Mouse (Mus musculus): ENCODE data around the gene Racgap1.

Racgap1 gene

DNA sequence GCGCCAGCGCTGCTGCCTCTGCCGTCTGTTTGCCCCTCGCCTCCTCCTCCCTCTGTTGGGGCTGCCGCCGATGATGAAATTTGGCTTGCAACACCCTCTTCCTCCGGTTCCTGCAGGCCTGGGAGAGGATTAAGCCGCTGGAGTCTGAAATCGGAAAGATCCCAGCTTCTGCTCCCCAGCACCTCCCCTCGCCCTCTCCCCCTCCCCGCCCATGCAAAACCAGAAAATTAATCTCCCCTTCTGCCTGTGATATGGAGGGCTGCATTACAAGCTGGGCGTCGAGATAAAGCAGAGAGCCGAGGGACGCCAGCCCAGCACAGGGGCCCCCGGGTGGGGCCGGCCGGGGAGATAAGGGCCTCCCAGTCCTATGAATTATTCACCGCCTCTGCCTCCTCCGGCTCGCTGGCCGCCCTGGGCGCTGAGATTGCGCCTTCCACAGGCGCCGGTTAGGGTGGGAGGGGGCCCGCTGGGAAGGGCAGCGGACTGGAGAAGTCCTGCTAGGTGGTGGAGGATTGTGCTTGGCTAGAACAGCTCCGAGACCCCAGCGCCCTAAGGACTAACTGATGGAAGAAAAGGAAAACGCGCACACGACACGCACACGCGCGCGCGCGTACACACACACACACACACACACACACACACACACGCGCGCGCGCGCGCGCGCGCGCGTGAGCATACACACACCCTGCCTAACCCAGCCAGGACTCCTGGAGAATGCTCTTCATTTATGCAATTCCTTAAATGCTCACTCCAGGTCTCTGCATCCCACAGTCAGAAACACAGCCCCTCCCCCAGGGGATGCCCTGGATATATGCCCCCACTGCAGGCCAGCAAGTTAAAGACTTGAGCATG lies 13.4 kb upstream of the Racgap1 start:
- DNase-seq (ENCODE audit: low spot score): peak; percentile 59

DNA sequence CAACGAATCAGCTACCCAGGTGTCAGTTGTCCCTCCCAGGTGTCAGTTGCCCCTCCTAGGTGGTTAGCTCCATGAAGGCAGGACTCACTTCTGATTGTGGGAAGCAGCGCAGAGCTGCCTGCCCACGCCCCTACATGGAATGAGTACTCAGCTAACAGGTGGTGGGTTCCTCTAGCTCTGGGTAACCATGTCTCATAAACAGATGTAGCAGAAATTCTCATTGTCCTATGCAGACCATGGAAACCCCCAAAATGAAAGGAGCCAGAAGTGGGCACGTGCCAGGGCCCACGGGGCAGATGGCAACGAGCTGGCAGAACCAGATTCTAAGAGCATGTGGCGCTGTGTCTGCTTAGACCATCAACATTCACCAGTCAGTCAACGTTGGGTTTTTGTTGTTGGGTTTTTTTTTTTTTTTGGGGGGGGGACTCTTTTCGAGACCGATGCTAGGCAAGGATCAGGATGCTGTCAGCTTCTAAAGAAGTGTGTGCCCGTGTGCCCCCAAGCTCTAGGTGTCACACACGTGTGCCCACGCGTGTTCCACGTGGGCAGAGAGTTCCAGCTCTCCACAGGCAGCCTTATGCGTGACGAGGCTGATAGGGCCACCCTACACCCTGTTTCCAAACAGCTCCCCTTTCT lies 12.6 kb upstream of the Racgap1 start:
- DNase-seq (ENCODE audit: low spot score): no peak

DNA sequence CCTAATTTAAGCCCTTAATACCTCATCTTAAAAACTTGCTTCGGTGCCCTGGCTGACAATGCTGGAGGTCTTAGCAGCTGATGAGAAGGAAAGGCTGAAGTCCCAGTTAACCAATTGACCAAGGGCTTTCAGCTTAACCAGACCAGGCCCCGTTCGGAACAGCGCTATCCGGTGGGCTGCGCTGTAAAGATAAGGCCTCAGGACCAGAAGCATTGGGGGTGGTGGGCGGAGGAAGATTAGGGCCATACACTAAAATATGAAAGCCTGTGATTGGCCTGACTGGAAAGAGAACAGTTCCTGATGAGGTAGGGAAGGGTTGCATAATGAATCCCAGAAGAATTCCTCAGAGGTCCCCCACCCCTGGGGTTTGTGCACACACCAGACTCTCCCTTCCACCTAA lies 10.9 kb upstream of the Racgap1 start:
- DNase-seq (ENCODE audit: low spot score): no peak

DNA sequence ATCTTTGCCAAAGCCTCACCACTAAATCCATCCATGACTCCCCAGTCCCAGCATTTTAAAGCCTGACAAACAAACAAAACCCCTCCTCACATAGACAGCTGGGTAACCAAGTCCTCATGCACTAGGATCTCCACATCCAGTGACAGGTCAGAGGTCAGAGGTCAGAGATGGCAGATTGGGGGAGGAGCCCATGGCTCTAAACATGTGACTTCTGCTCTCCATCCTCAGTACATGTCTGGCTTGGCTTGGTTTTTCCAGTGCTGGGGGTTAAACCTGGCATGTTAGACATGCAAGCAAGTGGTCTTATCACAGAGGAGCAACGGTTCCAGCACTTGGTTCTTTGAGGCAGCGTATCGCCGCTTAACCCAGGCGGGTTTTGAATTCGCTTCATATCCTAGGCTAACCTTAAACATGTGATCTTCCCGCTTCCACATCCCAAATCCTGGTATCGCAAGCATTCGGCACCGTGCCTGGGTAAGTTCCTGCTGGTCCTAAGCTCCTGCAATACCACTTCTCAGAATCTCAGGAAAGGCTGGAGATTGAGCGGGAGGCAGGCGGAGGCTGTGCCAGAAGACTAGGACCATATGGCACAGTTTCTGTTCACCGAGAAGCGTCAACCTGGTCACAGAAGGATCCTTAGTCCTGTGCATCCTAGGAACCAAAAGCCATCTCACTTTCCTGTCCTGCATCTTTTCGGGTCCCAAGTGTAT lies 9.8 kb upstream of the Racgap1 start:
- DNase-seq (ENCODE audit: low spot score): no peak

DNA sequence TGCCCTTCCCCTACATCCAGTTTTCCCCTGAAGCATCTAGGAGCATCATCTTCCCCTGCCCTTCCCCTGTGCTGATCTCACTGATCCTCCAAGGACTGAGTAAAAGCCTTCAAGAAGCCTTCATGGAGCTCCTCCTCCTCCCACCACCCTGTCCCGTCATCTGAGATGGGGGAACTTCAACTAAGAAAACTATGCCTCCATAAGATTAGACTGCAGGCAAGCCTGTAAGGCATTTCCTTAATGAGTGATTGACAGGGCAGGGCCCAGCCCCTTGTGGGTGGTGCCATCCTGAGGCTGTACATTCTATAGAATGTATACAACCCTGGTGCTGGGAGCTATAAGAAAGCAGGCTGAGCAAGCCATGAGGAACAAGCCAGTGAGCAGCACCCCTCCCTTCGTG lies 7.0 kb upstream of the Racgap1 start:
- no peak for DNase-seq (ENCODE audit: low spot score)

DNA sequence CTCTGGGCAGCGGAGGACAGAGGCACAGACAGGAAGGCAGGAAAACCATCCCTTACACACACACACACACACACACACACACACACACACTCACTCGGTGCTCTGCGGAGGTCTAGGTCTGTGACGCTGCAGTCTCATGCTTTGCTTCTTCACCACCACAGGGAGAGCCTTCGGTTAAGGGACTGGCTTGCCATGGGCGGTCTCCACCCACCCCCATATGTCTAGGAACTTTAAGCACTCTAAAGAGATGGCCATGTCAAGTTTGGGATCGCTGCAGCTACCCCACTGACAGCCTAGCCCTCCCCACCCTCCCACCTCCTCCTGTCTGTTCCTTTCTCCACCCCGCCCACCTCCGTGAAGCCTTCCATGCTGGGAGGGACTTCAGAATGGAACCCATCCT lies 4.5 kb upstream of the Racgap1 start:
- DNase-seq (ENCODE audit: low spot score): no peak

DNA sequence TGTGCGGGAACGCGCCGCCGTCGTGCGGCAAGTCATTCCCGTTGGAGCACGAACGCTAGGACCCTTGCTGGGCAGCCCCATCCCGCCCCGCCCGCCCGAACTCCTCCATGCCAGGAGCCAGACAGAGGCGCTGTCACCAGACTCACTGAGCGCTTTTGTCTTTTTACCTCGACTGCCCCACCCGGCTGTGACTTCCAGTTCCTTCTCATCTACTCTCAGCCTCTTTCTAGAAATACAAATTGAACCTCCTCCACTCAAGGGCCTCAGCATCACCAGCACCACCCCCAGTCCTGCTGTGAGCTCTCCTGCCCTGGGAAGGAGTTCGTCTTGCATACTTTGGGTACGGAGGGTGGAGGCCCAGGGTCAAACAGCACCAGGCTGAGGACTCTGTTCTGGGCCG lies 2.4 kb upstream of the Racgap1 start:
- DNase-seq (ENCODE audit: low spot score): no peak

DNA sequence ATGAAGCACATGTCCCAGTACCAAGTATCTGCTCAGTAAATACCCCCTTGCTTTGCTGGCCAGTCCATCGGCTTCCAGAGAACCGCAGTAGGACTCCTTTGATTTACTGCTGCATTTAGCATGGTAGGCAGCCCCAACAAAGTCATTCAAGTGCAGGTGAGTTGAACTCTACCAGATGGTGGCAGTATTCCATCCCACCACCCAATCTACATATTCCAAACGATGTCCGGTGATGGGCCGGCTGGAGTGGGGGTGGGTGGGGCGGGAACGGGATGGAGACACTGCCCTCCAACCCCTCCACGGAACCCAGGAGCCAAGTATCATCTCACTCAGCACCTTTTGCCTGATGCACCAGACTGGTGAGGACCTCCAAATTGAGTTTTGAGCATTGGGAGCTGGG lies 1.8 kb upstream of the Racgap1 start:
- no peak for DNase-seq (ENCODE audit: low spot score)

DNA sequence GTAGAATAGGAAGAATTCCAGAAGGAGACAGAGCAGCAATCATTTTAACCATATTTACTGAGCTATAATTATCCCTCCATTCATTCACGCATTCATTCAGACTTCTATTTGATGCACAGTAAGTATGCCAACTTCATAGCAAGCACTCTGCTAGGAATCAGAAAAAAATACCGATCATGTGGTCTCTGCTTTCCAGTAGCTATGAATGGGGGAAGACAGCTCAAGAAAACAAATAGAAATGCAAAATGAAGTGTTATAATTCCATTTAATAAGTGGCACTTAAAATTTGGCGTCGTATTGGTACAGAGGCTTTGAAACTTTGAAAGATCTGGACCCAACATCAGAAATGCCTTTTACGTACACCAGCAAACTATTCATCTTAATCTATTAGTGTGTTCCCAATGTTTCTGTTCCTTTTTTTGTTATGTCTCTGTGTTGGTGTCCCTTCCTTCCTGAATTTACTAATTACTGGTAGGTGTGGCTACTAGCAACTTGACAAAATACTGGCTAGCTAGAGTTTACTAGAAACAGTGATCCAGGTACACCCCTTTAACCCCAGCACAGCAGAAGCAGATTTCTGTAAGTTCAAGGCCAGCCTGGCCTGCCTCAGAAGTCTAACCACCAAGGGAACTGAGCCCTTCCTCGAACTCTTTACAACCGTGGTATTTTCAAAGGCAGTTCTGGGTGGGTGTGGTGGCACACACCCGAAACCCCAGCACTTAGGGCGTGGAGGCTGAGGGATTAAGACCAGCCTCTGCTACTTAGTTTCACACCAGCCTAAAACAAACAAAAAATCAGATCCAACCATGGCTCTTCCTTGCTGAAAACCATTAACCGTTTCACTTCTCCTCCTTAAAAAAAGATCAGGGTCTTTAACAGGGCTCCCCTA lies 772 bp upstream of the Racgap1 start:
- no peak for DNase-seq (ENCODE audit: low spot score)

DNA sequence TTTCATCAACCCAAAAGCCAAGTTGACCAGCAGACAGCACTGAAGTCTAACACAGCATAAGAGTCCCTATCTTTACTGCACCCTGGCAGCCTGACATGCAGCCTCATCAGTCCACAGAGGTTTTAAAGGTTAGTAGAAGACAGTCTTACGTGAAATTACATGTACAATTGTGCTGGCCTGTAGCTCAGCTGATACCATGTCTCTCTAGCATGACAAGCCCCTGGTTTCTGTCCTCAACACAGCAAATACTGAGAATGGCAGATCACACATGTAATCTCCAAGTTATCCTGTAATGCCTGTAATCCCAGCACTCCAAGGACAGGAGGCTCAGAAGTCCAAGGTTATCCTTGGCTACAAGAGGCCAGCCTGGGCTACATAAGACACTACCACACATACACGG lies 1.2 kb downstream of the Racgap1 start:
- DNase-seq (ENCODE audit: low spot score): no peak

DNA sequence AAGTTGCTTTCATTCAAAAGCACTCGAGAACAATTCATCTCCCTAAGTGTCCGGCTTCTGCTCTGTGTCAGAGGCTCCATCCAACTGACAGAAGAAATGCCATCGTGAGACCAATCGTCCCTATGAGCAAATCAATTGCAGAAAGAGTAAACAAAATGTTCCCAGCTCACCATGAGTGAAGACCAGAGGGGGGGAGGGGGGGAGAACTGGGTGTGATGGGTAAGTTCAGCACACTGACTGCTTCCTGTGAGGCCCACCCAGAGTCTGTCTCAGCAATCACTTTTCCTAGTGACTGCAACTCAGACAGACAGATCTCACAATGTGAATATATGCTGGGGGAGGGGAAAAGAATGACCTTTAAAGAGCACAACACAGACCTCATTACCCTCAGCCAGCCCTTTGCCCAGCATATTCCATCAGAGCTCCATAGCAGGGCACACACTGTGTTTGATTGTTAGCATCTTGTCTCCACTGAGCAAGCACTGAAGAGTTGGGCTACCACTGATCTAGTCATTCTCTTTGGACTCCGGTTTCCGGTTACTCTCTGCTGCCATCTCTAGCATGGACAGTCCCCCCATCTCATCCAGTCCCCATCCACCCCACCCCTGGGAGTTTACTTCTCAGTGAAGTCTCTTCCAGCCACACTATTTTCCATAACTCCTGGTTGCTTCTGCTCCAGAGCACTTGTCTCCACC lies 2.2 kb downstream of the Racgap1 start:
- no peak for DNase-seq (ENCODE audit: low spot score)

DNA sequence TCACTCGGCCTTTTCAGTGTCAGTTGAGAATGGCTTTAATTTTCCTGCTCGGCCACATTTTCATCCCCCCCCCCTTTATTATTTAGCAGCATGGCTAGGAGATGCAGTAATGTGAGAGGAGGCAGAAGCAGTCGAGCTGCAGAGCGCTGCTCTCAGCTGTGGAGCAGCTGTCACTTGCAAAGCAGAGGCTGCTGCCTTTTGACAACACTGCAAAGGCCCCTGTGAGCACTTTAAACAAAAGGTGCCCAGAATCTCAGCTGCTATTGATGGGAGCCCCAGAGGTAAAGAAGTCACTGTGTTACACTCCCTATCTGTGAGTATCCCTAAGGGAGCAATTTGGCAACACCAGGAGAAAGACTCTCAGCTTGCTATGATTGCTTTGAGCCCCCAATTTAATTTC lies 3.1 kb downstream of the Racgap1 start:
- no peak for DNase-seq (ENCODE audit: low spot score)

DNA sequence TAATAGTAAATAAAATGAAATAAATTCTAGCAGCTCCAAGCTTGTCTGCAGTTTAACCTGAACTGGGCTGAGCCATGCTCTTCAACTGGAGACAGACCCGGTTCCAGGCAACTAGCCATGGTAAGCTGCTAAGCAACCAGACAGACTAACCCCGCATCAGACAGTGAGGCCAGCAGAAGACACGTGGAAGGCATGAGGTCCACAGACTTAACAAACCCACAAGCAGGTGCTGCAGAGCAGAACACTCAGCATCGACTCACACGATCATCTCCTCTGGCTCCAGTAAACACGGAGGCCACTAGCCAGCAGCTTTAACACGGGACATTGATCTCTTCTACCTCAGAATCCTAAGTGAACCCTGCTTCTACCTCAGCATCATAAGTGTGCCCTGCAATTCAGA lies 6.7 kb downstream of the Racgap1 start:
- DNase-seq (ENCODE audit: low spot score): no peak

DNA sequence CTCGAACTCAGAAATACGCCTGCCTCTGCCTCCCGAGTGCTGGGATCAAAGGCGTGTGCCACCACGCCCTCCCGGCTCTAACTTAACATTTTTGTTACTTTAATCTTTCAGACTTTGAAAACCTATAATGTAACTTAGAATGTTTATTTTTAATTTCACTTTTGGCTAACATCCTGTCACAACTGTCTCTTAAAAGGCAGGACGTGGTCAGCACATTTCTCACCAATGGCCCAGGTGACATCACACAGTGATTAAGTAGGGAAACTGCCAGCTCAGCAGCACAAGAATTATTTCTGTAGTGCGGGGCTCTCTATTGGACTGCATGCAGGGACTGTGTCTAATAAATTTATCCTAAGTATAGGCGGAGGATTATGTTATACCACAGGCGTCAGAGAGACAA lies 7.6 kb downstream of the Racgap1 start:
- no peak for DNase-seq (ENCODE audit: low spot score)

DNA sequence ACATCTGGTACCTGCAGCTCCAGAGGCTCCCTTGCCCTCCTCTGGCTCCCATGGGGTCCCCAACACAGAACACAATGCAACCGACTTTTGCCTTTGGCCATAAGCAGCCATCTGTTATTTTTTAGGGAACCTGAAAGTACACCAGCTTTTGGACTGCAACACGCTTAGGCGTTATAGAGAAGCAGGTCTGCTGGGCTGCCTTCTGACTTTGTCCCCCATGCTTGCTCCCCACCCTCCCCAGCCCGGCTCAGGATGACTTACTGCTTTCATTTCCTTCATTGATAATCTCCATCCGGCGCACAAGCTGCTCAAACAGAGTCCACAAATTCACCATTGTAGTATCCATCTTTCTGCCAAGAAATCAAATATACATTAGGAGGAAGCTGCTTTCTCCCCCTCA lies 8.8 kb downstream of the Racgap1 start:
- DNase-seq (ENCODE audit: low spot score): no peak

DNA sequence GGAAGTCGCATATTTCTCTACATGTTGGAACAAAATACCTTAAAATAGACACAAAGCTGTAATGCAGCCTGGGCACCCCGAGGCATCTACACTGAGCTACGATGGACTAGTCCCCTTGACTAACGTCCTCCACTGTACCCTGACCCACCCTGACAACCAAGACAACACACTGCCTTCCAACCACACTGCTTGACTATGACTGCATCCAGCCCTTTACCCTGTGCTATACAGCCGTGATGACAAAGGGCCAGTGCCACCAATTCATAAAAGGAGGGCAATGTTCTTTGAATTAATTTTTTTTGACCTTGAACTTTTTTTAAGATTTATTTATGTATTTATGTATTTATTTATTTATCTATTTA lies 13.4 kb downstream of the Racgap1 start:
- no peak for DNase-seq (ENCODE audit: low spot score)

DNA sequence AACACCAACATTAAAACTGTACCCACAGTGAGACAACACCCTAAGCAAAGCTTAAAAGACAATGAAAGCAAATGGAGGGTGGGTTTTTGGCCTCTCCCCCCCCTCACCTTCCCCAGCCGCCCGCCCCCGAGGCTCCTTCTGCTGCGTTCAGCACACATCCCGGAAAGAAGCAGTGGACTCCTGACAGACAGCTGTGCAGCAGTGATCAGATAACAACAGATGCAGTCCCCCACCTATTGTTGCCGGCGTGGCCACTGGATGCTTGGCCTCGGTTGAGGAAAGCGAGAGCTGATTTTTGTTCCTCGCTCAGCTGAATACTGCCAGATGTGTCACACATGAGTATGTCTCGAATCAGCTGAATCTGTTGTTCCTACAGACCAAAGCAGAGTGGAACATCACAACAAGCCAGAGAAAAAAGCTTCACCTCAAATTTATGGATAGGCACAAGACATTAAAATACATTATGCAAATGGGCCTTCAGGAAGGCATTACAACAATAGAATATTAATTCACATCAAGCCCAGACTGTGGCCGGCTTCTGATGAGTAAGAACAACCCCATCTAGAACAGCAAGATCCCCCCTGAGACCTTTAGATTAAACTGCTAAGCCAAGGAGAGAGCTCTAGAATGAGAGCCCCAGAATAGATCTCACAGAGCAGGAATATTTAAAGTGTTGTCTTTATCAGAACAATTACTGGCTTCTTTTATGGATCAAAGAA lies 13.9 kb downstream of the Racgap1 start:
- DNase-seq (ENCODE audit: low spot score): no peak

DNA sequence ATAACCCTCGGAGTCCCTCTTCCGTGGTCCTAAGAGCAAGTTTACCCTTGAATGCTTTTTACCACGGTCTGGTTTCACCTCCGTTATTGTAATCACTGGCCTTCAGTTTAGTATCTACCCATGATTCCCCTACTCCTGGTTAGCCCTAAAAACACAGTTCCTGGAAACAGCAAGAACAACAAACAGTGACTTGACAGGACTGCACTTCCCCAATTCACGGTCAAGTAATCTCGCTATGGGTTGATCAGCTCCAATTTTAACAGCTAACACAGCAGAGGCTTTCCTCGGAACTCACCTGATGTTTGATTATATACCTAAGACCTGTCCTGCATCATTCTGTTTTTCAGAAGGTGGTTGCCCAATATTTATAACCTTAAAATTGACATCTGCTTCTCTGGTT lies 16.8 kb downstream of the Racgap1 start:
- DNase-seq (ENCODE audit: low spot score): no peak

DNA sequence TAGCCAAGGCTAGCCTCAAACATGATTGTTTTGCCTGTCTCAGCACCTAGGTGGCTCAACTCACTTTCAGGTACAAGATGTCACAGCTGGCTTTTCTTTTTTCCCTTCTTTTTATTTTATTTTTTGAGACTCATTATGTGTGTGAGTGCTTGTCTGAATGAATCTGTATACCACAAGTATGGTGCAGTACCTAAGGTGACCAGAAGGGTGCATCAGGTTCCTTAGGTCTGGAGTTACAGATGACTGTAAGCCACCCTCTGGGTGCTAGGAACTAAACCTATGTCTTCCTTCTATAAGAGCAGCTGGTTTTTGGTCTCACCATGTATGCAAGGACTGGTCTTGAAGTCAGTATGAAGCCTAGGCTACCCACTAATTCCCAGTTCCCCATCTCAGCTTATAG lies 19.8 kb downstream of the Racgap1 start:
- no peak for DNase-seq (ENCODE audit: low spot score)

DNA sequence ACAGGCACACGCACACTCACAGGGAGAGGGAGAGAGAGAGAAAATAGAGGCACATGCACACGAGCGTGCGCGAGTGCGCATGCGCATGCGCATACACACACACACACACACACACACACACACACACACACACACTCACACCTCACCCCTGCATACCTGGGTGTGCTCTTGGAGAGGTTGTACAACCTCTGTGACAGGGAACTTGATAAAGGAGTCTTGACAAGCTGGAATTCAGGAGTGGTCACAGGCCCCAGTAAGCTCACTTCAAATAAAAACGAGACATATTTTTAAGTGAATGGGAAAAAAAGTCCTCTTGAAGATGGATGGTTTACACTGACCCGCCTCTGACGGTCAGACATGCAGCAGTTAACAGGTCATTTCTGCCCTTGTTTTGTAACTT lies 29.4 kb downstream of the Racgap1 start:
- DNase-seq (ENCODE audit: low spot score): no peak

DNA sequence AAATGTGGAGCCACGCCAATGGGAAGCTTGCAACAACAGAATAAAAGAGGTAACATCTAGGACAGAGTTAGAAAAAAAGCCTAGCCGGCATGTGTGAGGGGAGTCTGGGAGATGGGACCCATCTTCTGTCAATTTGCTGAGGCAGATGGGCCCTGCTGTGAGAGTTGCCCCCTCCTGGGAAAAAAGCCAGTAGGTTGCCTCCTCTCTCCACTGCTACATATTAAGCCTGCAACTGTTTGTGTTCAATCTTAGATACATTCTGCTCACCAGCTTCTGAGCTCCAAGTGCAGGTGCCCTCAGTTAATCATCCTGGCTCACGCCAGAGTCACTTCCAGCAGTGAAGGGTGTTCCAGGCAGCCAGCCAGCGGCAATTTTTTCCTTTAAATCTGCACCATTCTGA lies 31.6 kb downstream of the Racgap1 start:
- DNase-seq (ENCODE audit: low spot score): no peak

All from urinary bladder, postnatal 14 days (tissue).